Mouse (Mus musculus): ENCODE results near the gene Dnase2b. TPM values are rescaled to one million over a fixed set of nuclear protein-coding genes. Genes with fewer than 3 reads are reported as not detected.

The Dnase2b gene
- polyA plus RNA-seq, 1 experiment, result not detected

- Histone ChIP-seq H3K79me2 (ENCODE audit: control insufficient read depth, insufficient read depth) (no peaks in the 10 kb centered on the region), H3K79me3 (ENCODE audit: low read depth) (no peaks in the 10 kb centered on the region)
Measured at GRCm38 (mm10) chr3:146601205-146601604, 14.2 kb downstream of the Dnase2b start.

GRCm38 (mm10) chr3:146599198-146599900, 16.0 kb downstream of the Dnase2b start:
- no peaks in the 10 kb centered on the region for H3K79me2 ChIP-seq (ENCODE audit: control insufficient read depth, insufficient read depth)
- H3K4me3 ChIP-seq (ENCODE audit: insufficient read depth, poor library complexity, severe bottlenecking), result no peak overlapping the region
- no peak for TF ChIP-seq MYOD1 (IDR thresholded peaks at IDR 0.05; ENCODE audit: control insufficient read depth, insufficient read length, low read depth)
- no peak overlapping the region for H3ac ChIP-seq (ENCODE audit: control insufficient read depth, insufficient read length, low read depth)
- H3K79me3 ChIP-seq (ENCODE audit: low read depth), result no peaks in the 10 kb centered on the region
- H3K27me3 ChIP-seq (ENCODE audit: control insufficient read depth, insufficient read depth, insufficient read length), result no peaks in the 10 kb centered on the region
- no peaks in the 10 kb centered on the region for H3K36me3 ChIP-seq (ENCODE audit: control insufficient read depth, insufficient read depth)

More at GRCm38 (mm10) chr3:146601205-146601604, 14.2 kb downstream of the Dnase2b start:
- Histone ChIP-seq H3K4me3 (ENCODE audit: insufficient read depth, poor library complexity, severe bottlenecking) (no peak overlapping the region), H3ac (ENCODE audit: control insufficient read depth, insufficient read length, low read depth) (no peak overlapping the region), H3K36me3 (ENCODE audit: control insufficient read depth, insufficient read depth) (no peaks in the 10 kb centered on the region), H3K27me3 (ENCODE audit: control insufficient read depth, insufficient read depth, insufficient read length) (no peaks in the 10 kb centered on the region)
- TF ChIP-seq MAX (IDR thresholded peaks at IDR 0.05) (no peak), CTCF (IDR thresholded peaks at IDR 0.05; ENCODE audit: control insufficient read depth, insufficient read depth, insufficient read length) (no peak), FOSL1 (IDR thresholded peaks at IDR 0.05; ENCODE audit: insufficient read depth, low read length, poor library complexity, severe bottlenecking) (no peak)

- no peaks in the 10 kb centered on the region for H3K79me3 ChIP-seq (ENCODE audit: low read depth)
- H3K27me3 ChIP-seq (ENCODE audit: control insufficient read depth, insufficient read depth, insufficient read length), result no peaks in the 10 kb centered on the region
- H3K36me3 ChIP-seq (ENCODE audit: control insufficient read depth, insufficient read depth), result no peaks in the 10 kb centered on the region
- TF ChIP-seq MYOG (IDR thresholded peaks at IDR 0.05; ENCODE audit: control insufficient read depth, extremely low read depth, insufficient read length), result no peak
- TF ChIP-seq MYOD1 (IDR thresholded peaks at IDR 0.05; ENCODE audit: control insufficient read depth, insufficient read length, low read depth), result no peak
- no peak for TF ChIP-seq CTCF (IDR thresholded peaks at IDR 0.05; ENCODE audit: control insufficient read depth, insufficient read depth, insufficient read length)
- no peak for TF ChIP-seq CEBPB (IDR thresholded peaks at IDR 0.05; ENCODE audit: low read depth)
- no peak for TF ChIP-seq FOSL1 (IDR thresholded peaks at IDR 0.05; ENCODE audit: insufficient read depth, low read length, poor library complexity, severe bottlenecking)
- TF ChIP-seq USF1 (IDR thresholded peaks at IDR 0.05; ENCODE audit: low read depth), result no peak
- no peak for TF ChIP-seq MAX (IDR thresholded peaks at IDR 0.05)
- no peak overlapping the region for H3ac ChIP-seq (ENCODE audit: control insufficient read depth, insufficient read length, low read depth)
- H3K4me3 ChIP-seq (ENCODE audit: insufficient read depth, poor library complexity, severe bottlenecking), result no peak overlapping the region
- no peaks in the 10 kb centered on the region for H3K79me2 ChIP-seq (ENCODE audit: control insufficient read depth, insufficient read depth)
Measured at GRCm38 (mm10) chr3:146598411-146598810, 17.0 kb downstream of the Dnase2b start.

GRCm38 (mm10) chr3:146596864-146597263, 18.5 kb downstream of the Dnase2b start:
- no peaks in the 10 kb centered on the region for H3K36me3 ChIP-seq (ENCODE audit: control insufficient read depth, insufficient read depth)
- no peaks in the 10 kb centered on the region for H3K27me3 ChIP-seq (ENCODE audit: control insufficient read depth, insufficient read depth, insufficient read length)
- no peak overlapping the region for H3ac ChIP-seq (ENCODE audit: control insufficient read depth, insufficient read length, low read depth)
- H3K4me3 ChIP-seq (ENCODE audit: insufficient read depth, poor library complexity, severe bottlenecking), result no peak overlapping the region
- no peaks in the 10 kb centered on the region for H3K79me3 ChIP-seq (ENCODE audit: low read depth)
- no peak for TF ChIP-seq CTCF (IDR thresholded peaks at IDR 0.05; ENCODE audit: control insufficient read depth, insufficient read depth, insufficient read length)
- no peak for TF ChIP-seq CEBPB (IDR thresholded peaks at IDR 0.05; ENCODE audit: low read depth)
- no peak for TF ChIP-seq MAX (IDR thresholded peaks at IDR 0.05)
- H3K79me2 ChIP-seq (ENCODE audit: control insufficient read depth, insufficient read depth), result no peaks in the 10 kb centered on the region

- H3ac ChIP-seq (ENCODE audit: control insufficient read depth, insufficient read length, low read depth), result no peak overlapping the region
- no peaks in the 10 kb centered on the region for H3K79me3 ChIP-seq (ENCODE audit: low read depth)
- H3K27me3 ChIP-seq (ENCODE audit: control insufficient read depth, insufficient read depth, insufficient read length), result no peaks in the 10 kb centered on the region
- TF ChIP-seq MAX (IDR thresholded peaks at IDR 0.05) (no peak), USF1 (IDR thresholded peaks at IDR 0.05; ENCODE audit: low read depth) (no peak), CTCF (IDR thresholded peaks at IDR 0.05; ENCODE audit: control insufficient read depth, insufficient read depth, insufficient read length) (no peak), MYOG (IDR thresholded peaks at IDR 0.05; ENCODE audit: control insufficient read depth, extremely low read depth, insufficient read length) (no peak), MYOD1 (IDR thresholded peaks at IDR 0.05; ENCODE audit: control insufficient read depth, insufficient read length, low read depth) (no peak), FOSL1 (IDR thresholded peaks at IDR 0.05; ENCODE audit: insufficient read depth, low read length, poor library complexity, severe bottlenecking) (no peak)
- no peaks in the 10 kb centered on the region for H3K36me3 ChIP-seq (ENCODE audit: control insufficient read depth, insufficient read depth)
- no peak overlapping the region for H3K4me3 ChIP-seq (ENCODE audit: insufficient read depth, poor library complexity, severe bottlenecking)
- no peaks in the 10 kb centered on the region for H3K79me2 ChIP-seq (ENCODE audit: control insufficient read depth, insufficient read depth)
Measured at GRCm38 (mm10) chr3:146596387-146596786, 19.0 kb downstream of the Dnase2b start.

- Histone ChIP-seq H3K36me3 (ENCODE audit: control insufficient read depth, insufficient read depth) (no peaks in the 10 kb centered on the region), H3K4me3 (ENCODE audit: insufficient read depth, poor library complexity, severe bottlenecking) (no peak overlapping the region), H3ac (ENCODE audit: control insufficient read depth, insufficient read length, low read depth) (no peak overlapping the region), H3K79me2 (ENCODE audit: control insufficient read depth, insufficient read depth) (no peaks in the 10 kb centered on the region), H3K79me3 (ENCODE audit: low read depth) (no peaks in the 10 kb centered on the region), H3K27me3 (ENCODE audit: control insufficient read depth, insufficient read depth, insufficient read length) (no peaks in the 10 kb centered on the region)
- TF ChIP-seq CEBPB (IDR thresholded peaks at IDR 0.05; ENCODE audit: low read depth), result no peak
Measured at GRCm38 (mm10) chr3:146595440-146595839, 20.0 kb downstream of the Dnase2b start.

All from C2C12 (cell line).